Mouse (Mus musculus) yolk sac, embryonic 10.5 days (tissue): Measurements from ENCODE around the gene Fam219b.

Experiments used
- DNase-seq: peaks from one replicate; pipeline ENCODE4 v3.0.0-alpha.2; 2017; ENCODE audit warnings: low spot score

Fam219b gene

GRCm38 (mm10) chr9:57564609-57565008 is 27.3 kb downstream of the Fam219b start:
- no peak for DNase-seq

GRCm38 (mm10) chr9:57565741-57566221 is 28.5 kb downstream of the Fam219b start:
- no peak for DNase-seq

- no peak for DNase-seq
Observed at GRCm38 (mm10) chr9:57566846-57567245, 29.5 kb downstream of the Fam219b start.

GRCm38 (mm10) chr9:57568500-57568899 is 31.2 kb downstream of the Fam219b start:
- no peak for DNase-seq

GRCm38 (mm10) chr9:57574397-57574796 is 37.1 kb downstream of the Fam219b start:
- DNase-seq = no peak

- no peak for DNase-seq
Observed at GRCm38 (mm10) chr9:57575577-57575976, 38.2 kb downstream of the Fam219b start.

- DNase-seq = no peak
Observed at GRCm38 (mm10) chr9:57577144-57577849, 40.0 kb downstream of the Fam219b start.

- no peak for DNase-seq
Observed at GRCm38 (mm10) chr9:57584991-57585390, 47.7 kb downstream of the Fam219b start.

- DNase-seq = peak; percentile 85
Observed at GRCm38 (mm10) chr9:57589224-57590126, 52.1 kb downstream of the Fam219b start, which contains the start of gene Ulk3. Ulk3 (plus strand) TSS chr9:57589452.

GRCm38 (mm10) chr9:57590726-57591125 is 53.4 kb downstream of the Fam219b start:
- no peak for DNase-seq
